Mouse (Mus musculus) lung, embryonic 14.5 days (tissue): ENCODE measurements around the gene Jag1. TPM values are rescaled to one million over a fixed set of nuclear protein-coding genes. Genes with fewer than 3 reads are reported as not detected.
A peak's percentile ranks its signal among the peaks of the same experiment; 100 is the strongest.

Experiments used
- ATAC-seq: fragments of 200-750 bp; cut with Nextera tagmentation; 2 replicates; pipeline ENCODE4 v1.8.0; 2017; ENCODE audit warnings: mild to moderate bottlenecking, moderate TSS enrichment, moderate library complexity; ENCODE audit not compliant: insufficient read depth
- DNase-seq: peaks from one replicate; pipeline ENCODE4 v3.0.0-alpha.2; 2015
- H3K27ac ChIP-seq: fragments of 300-500 bp; sonication (generic); 2 replicates; pipeline ENCODE4 v1.5.1; 2014; ENCODE audit warnings: low read depth, mild to moderate bottlenecking, moderate library complexity
- H3K27me3 ChIP-seq: fragments of 300-500 bp; sonication (generic); 2 replicates; pipeline ENCODE4 v1.6.1; 2014; ENCODE audit warnings: low read length, control low read depth; ENCODE audit not compliant: insufficient read depth
- H3K36me3 ChIP-seq: fragments of 300-500 bp; sonication (generic); 2 replicates; pipeline ENCODE4 v1.6.1; 2014; ENCODE audit warnings: control low read depth; ENCODE audit not compliant: insufficient read depth
- H3K4me1 ChIP-seq: fragments of 300-500 bp; sonication (generic); 2 replicates; pipeline ENCODE4 v1.6.1; 2014; ENCODE audit warnings: antibody characterized with exemption, control low read depth; ENCODE audit not compliant: insufficient read depth
- H3K4me2 ChIP-seq: fragments of 300-500 bp; sonication (generic); 2 replicates; pipeline ENCODE4 v1.6.1; 2014; ENCODE audit warnings: mild to moderate bottlenecking
- H3K4me3 ChIP-seq: fragments of 300-500 bp; sonication (generic); 2 replicates; pipeline ENCODE4 v1.5.1; 2014; ENCODE audit warnings: low read depth, low read length
- H3K9ac ChIP-seq: fragments of 300-500 bp; sonication (generic); 2 replicates; pipeline ENCODE4 v1.6.1; 2014
- H3K9me3 ChIP-seq: fragments of 300-500 bp; sonication (generic); 2 replicates; pipeline ENCODE4 v1.6.1; 2016; ENCODE audit warnings: low read depth, low read length, control low read depth
- CTCF ChIP-seq: IDR thresholded peaks from 2 replicates; pipeline ENCODE4 v1.5.1; 2016; ENCODE audit warnings: antibody characterized with exemption, low read depth
- WGBS: fragments of 180-500 bp; shearing (Covaris S2); extraction: QIAGEN DNeasy Blood & Tissue Kit; methylation state at CpG from one replicate; pipeline ENCODE4 v1.1.7; 2014; 5-methylcytosine and 5-hydroxymethylcytosine counted together
- polyA plus RNA-seq: library from polyadenylated mRNA; unstranded; fragments of >200 nt; fragmentation: Nextera tagmentation; extraction: Ambion mirVana; gene quantifications from 2 replicates; pipeline ENCODE4 v1.2.1, GENCODE M21; 2014

The Jag1 gene
- polyA plus RNA-seq, 1 experiment from 2014 or later: 15.3 TPM

GRCm38 (mm10) chr2:137091766-137092522 lies 24.5 kb downstream of the Jag1 start:
- H3K9ac ChIP-seq: no peak overlapping the region
- H3K27ac ChIP-seq: no peak overlapping the region
- 62% methylated on average over 11 of the region's 11 CpGs for WGBS
- H3K27me3 ChIP-seq: no peaks in the 10 kb centered on the region
- no peak overlapping the region for H3K4me2 ChIP-seq
- ATAC-seq (no peak), DNase-seq (no peak)
- TF ChIP-seq CTCF: no peak
- H3K9me3 ChIP-seq: no peaks in the 10 kb centered on the region
- H3K4me1 ChIP-seq: no peaks in the 10 kb centered on the region
- no peak overlapping the region for H3K4me3 ChIP-seq
- H3K36me3 ChIP-seq: peaks cover 85% of the 10 kb centered on the region

GRCm38 (mm10) chr2:137087705-137088104 lies 28.7 kb downstream of the Jag1 start:
- Histone ChIP-seq H3K36me3 (peaks cover 87% of the 10 kb centered on the region), H3K27me3 (no peaks in the 10 kb centered on the region), H3K4me3 (no peak overlapping the region), H3K4me1 (no peaks in the 10 kb centered on the region), H3K27ac (no peak overlapping the region), H3K9me3 (no peaks in the 10 kb centered on the region), H3K4me2 (no peak overlapping the region), H3K9ac (no peak overlapping the region)
- DNase-seq (no peak), ATAC-seq (no peak)
- no peak for TF ChIP-seq CTCF
- 61% methylated on average over 6 of the region's 6 CpGs for WGBS

- H3K9me3 ChIP-seq: no peaks in the 10 kb centered on the region
- H3K4me2 ChIP-seq: no peak overlapping the region
- no peak overlapping the region for H3K27ac ChIP-seq
- ATAC-seq (no peak), DNase-seq (no peak)
- 89% methylated on average over 14 of the region's 14 CpGs for WGBS
- no peak overlapping the region for H3K9ac ChIP-seq
- no peak overlapping the region for H3K4me3 ChIP-seq
- no peaks in the 10 kb centered on the region for H3K27me3 ChIP-seq
- peaks cover 82% of the 10 kb centered on the region for H3K36me3 ChIP-seq
- no peak for TF ChIP-seq CTCF
- no peaks in the 10 kb centered on the region for H3K4me1 ChIP-seq
These were observed 29.6 kb downstream of the Jag1 start for GRCm38 (mm10) chr2:137086621-137087395.

- Histone ChIP-seq H3K4me1 (peaks cover 6% of the 10 kb centered on the region; the same call in 1 of the 2 replicates), H3K4me3 (no peak overlapping the region), H3K27me3 (no peaks in the 10 kb centered on the region), H3K4me2 (no peak overlapping the region), H3K36me3 (peaks cover 70% of the 10 kb centered on the region), H3K9me3 (no peaks in the 10 kb centered on the region), H3K27ac (no peak overlapping the region), H3K9ac (no peak overlapping the region)
- ATAC-seq (no peak), DNase-seq (no peak)
- TF ChIP-seq CTCF: no peak
- 46% methylated on average over 8 of the region's 8 CpGs for WGBS
These were observed 31.2 kb downstream of the Jag1 start for GRCm38 (mm10) chr2:137085257-137085656.

GRCm38 (mm10) chr2:137082896-137083620 lies 33.4 kb downstream of the Jag1 start:
- H3K9me3 ChIP-seq: no peaks in the 10 kb centered on the region
- DNase-seq: peak; percentile 67
- no peak for TF ChIP-seq CTCF
- no peaks in the 10 kb centered on the region for H3K27me3 ChIP-seq
- H3K4me2 ChIP-seq: no peak overlapping the region
- WGBS: 65% methylated on average over 24 of the region's 24 CpGs
- H3K27ac ChIP-seq: no peak overlapping the region
- peaks cover 50% of the 10 kb centered on the region for H3K36me3 ChIP-seq
- ATAC-seq: peak; percentile 76
- H3K9ac ChIP-seq: no peak overlapping the region
- H3K4me3 ChIP-seq: no peak overlapping the region
- peaks cover 12% of the 10 kb centered on the region; the same call in 1 of the 2 replicates for H3K4me1 ChIP-seq

- ATAC-seq: no peak
- Histone ChIP-seq H3K4me3 (no peak overlapping the region), H3K27ac (no peak overlapping the region), H3K4me1 (peaks cover 12% of the 10 kb centered on the region; the same call in 1 of the 2 replicates), H3K4me2 (no peak overlapping the region), H3K9me3 (no peaks in the 10 kb centered on the region), H3K36me3 (peaks cover 34% of the 10 kb centered on the region), H3K27me3 (no peaks in the 10 kb centered on the region), H3K9ac (no peak overlapping the region)
- 75% methylated on average over 7 of the region's 7 CpGs for WGBS
- DNase-seq: no peak
- TF ChIP-seq CTCF: no peak
These were observed 35.4 kb downstream of the Jag1 start for GRCm38 (mm10) chr2:137081001-137081400.
